Mouse (Mus musculus): ENCODE measurements around the gene Pth2. TPM values are rescaled to one million over a fixed set of nuclear protein-coding genes. Genes with fewer than 3 reads are reported as not detected.
A peak's percentile ranks its signal among the peaks of the same experiment; 100 is the strongest.

Pth2 gene
- not detected in 2 replicates for polyA plus RNA-seq (2016; fragmentation: Nextera tagmentation; extraction: Ambion mirVana)

DNA sequence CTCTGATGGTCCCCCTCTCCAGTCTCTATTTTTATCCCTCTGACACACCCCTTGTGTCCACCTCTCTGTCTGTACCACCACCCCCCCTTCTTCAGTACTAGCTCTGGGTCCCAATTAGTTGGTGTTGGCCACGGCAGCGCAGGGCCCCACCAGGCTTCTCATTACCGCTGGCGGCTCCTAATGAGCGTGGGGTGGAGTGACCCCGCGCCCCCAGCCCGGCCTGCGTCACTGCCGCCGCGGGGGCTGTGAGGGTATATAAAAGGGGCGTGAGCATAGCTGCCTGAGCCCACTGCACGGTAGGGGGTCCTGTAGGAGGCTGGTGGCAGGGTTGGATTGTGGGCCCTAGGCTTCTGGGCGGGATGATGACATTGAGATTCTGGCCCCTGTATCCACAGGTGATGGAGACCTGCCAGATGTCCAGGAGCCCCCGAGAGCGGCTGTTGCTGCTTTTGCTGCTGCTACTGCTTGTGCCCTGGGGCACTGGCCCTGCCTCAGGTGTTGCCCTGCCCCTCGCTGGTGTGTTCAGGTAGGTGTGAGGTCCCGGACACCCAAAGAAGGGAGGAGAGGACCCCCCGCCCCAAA lies at the start of gene Pth2:
Pth2 (plus strand) TSS at position 100 of the 582 bp plus-strand sequence.
- no peak within 1 kb of the TSS for H3K27ac ChIP-seq
- 16% methylated on average over 20 of the region's 20 CpGs for WGBS
- no peak for DNase-seq (ENCODE audit: low spot score)
- no peaks in the 10 kb centered on the region for H3K36me3 ChIP-seq
- no peaks in the 10 kb centered on the region for H3K9me3 ChIP-seq (replicated peaks)
- peaks cover 45% of the 10 kb centered on the region for H3K4me1 ChIP-seq
- peaks cover 100% of the 10 kb centered on the region for H3K27me3 ChIP-seq (ENCODE audit: low read depth, poor library complexity, severe bottlenecking)
- peak within 1 kb of the TSS; percentile 30 for H3K4me3 ChIP-seq

DNA sequence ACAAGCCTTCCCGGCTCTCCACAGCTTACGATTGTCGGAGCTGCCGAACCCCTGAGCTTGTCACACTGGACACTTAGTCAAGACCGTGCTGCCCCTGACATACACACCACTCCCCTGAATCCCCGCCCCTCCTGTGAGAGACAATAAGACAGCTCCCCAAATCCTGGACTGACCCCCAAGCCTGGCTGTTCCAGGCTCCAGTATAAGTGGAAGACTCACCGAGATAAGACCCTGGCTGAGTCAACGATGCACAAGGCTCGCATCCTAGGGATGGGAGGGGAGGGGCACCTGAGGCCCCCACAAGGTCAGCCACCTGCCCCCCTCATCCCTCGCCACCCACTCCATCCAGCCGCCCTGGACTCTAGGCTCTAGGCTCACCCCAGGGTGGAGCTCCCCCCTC lies 48.9 kb upstream of the Pth2 start:
- H3K27me3 ChIP-seq (ENCODE audit: low read depth, poor library complexity, severe bottlenecking): peaks cover 25% of the 10 kb centered on the region
- H3K9me3 ChIP-seq (replicated peaks): no peaks in the 10 kb centered on the region
- no peak for DNase-seq (ENCODE audit: low spot score)
- no peak overlapping the region for H3K4me3 ChIP-seq
- peaks cover 28% of the 10 kb centered on the region for H3K4me1 ChIP-seq
- peaks cover 11% of the 10 kb centered on the region for H3K36me3 ChIP-seq
- WGBS: 88% methylated on average over 11 of the region's 11 CpGs
- no peak overlapping the region for H3K27ac ChIP-seq

GRCm38 (mm10) chr7:45133446-45134159 lies 47.2 kb upstream of the Pth2 start:
- WGBS: 76% methylated on average over 8 of the region's 8 CpGs

DNA sequence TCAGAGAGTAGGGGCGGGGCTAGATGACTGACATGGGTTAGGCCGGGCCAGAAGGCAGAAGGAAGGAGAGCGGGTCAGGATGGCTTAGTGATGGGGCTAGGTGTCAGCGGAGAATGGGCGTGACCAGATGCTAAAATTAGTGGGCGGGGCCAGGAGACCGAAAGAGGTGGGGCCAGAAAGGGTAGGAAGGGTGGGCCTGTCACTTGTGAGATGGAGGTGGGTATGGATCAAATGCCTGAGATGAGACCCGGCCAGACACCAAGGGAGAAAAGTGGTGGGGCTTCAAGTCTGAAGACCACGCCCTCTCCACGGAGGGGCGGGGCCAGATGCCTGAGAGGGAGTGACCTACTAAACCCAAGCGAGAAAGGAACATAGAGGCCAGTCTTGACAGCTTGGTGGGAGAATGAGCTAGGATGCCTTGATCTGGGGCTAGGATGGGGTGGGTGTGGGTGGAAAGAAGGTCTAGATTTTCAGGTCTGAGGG lies 46.2 kb upstream of the Pth2 start:
- no peak overlapping the region for H3K27ac ChIP-seq
- peaks cover 18% of the 10 kb centered on the region for H3K4me1 ChIP-seq
- DNase-seq (ENCODE audit: low spot score): no peak
- H3K27me3 ChIP-seq (ENCODE audit: low read depth, poor library complexity, severe bottlenecking): peaks cover 36% of the 10 kb centered on the region
- no peaks in the 10 kb centered on the region for H3K9me3 ChIP-seq (replicated peaks)
- 0 out of 2 replicates have a peak, but pooled peaks cover under 1% of the 10 kb centered on the region for H3K36me3 ChIP-seq
- H3K4me3 ChIP-seq: peak overlapping the region; percentile 2; the same call in 1 of the 2 replicates
- WGBS: 5% methylated on average over 12 of the region's 12 CpGs

More at GRCm38 (mm10) chr7:45133446-45134159, 47.2 kb upstream of the Pth2 start:
- H3K27me3 ChIP-seq (ENCODE audit: low read depth, poor library complexity, severe bottlenecking): peaks cover 36% of the 10 kb centered on the region
- H3K9me3 ChIP-seq (replicated peaks): no peaks in the 10 kb centered on the region
- H3K4me3 ChIP-seq: no peak overlapping the region
- no peak for DNase-seq (ENCODE audit: low spot score)
- H3K36me3 ChIP-seq: no peaks in the 10 kb centered on the region
- peaks cover 22% of the 10 kb centered on the region for H3K4me1 ChIP-seq
- no peak overlapping the region for H3K27ac ChIP-seq

DNA sequence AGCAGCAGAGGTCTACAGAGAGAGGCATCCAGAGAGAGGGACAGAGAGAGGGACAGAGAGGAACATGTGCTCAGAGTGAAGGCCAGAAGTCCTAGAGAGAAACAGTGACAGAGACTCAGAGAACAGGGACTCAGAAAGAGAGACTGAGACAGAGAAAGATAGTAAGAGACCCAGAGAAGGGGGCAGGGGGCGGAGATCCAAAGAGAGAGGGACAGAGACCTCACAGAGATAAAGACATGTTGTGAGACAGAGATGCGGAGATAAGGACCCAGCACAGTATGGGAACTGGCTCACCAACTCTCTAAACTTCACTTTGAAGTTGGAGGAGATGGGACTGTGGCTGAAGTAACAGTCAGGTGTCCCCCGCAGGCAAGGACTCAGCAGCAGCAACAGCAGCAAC lies 45.4 kb upstream of the Pth2 start:
- H3K4me3 ChIP-seq: peak overlapping the region; percentile 57
- H3K4me1 ChIP-seq: peaks cover 13% of the 10 kb centered on the region
- peaks cover 36% of the 10 kb centered on the region for H3K27me3 ChIP-seq (ENCODE audit: low read depth, poor library complexity, severe bottlenecking)
- no peaks in the 10 kb centered on the region for H3K9me3 ChIP-seq (replicated peaks)
- 72% methylated on average over 3 of the region's 3 CpGs for WGBS
- no peak for DNase-seq (ENCODE audit: low spot score)
- 0 out of 2 replicates have a peak overlapping the region, but pooled peaks have one; percentile 11 for H3K27ac ChIP-seq
- H3K36me3 ChIP-seq: 0 out of 2 replicates have a peak, but pooled peaks cover 4% of the 10 kb centered on the region

DNA sequence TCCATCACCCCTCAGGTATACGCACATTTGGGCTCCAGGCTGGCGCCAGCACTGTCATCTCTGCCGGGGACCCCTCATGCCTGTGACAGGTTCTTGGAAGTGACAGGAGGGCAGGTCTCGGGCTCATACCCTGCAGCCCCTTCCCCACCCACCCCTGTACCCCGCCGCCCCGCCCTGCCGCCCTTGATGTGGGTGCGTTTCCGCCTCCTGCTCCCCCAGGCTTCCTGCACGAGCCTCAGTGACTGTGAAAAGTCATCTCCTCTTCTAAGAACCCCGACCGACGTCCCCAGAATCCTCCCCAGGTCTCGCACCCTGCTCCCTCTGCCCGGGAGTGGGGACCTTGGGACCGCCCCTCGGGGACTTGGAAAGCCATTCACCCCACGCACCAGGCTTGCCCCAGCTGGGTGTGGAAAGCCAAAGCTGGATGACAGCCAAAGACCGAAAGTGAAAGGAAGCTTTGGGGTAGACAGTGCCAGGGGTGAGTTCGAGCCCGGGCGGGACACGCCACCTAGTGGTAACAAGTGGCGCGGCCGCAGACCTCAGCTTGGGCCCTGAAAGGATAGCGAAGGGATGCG lies 44.7 kb upstream of the Pth2 start, which contains the start of the genes Gm45713 and Flt3l:
Gm45713 (minus strand) TSS at position 239 of the 575 bp plus-strand sequence.
Flt3l (minus strand) TSS at position 440 of the 575 bp plus-strand sequence.
- 2% methylated on average over 29 of the region's 29 CpGs for WGBS
- peaks cover 36% of the 10 kb centered on the region for H3K27me3 ChIP-seq (ENCODE audit: low read depth, poor library complexity, severe bottlenecking)
- H3K36me3 ChIP-seq: 0 out of 2 replicates have a peak, but pooled peaks cover 4% of the 10 kb centered on the region
- peak within 1 kb of the TSS; percentile 56 for H3K27ac ChIP-seq
- H3K9me3 ChIP-seq (replicated peaks): no peaks in the 10 kb centered on the region
- H3K4me1 ChIP-seq: peaks cover 13% of the 10 kb centered on the region
- peak; percentile 88 for DNase-seq (ENCODE audit: low spot score)
- H3K4me3 ChIP-seq: peak within 1 kb of the TSS; percentile 57

DNA sequence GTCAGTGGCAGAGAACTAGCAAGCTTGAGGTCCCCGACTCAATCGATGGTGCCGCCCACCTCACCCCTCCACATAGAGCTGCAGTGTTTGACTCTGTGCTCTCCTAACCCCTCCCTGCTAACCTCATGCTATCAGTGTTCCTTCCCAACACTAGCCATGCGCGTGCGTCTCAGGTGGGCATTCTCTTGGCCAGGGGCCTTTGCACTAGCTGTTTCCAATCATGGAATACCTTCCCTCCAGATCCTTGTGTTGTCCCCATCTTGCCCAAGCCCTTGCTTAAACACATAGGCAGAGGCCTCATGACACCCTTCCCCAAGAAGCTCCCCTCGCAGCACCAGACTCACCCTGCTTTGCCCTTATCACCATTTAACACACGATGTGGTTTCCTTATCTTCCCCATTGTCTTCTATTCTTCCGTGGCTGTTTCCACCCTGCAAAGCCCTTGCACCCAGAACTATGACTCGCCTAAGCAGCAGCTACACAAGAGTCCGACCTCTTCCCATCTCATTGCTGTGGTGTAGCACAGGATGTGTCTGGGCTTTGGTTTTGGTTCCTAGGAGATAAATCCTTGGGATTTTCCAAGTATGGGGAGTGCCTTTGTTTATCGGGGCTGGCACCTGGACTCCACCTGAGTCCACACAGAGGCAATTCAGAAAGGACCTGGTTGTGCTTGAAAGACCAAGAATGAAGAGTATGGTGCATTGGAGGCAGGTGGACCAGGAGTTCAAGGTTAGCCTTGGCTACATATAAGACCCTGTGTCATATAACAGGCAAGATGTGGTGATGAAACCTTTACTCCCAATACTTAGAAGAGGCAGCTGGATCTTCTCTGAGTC lies 43.4 kb upstream of the Pth2 start:
- H3K27me3 ChIP-seq (ENCODE audit: low read depth, poor library complexity, severe bottlenecking): peaks cover 36% of the 10 kb centered on the region
- peaks cover 13% of the 10 kb centered on the region for H3K4me1 ChIP-seq
- H3K36me3 ChIP-seq: peaks cover 15% of the 10 kb centered on the region
- H3K27ac ChIP-seq: no peak overlapping the region
- 82% methylated on average over 12 of the region's 12 CpGs for WGBS
- H3K9me3 ChIP-seq (replicated peaks): no peaks in the 10 kb centered on the region
- DNase-seq (ENCODE audit: low spot score): no peak
- no peak overlapping the region for H3K4me3 ChIP-seq

DNA sequence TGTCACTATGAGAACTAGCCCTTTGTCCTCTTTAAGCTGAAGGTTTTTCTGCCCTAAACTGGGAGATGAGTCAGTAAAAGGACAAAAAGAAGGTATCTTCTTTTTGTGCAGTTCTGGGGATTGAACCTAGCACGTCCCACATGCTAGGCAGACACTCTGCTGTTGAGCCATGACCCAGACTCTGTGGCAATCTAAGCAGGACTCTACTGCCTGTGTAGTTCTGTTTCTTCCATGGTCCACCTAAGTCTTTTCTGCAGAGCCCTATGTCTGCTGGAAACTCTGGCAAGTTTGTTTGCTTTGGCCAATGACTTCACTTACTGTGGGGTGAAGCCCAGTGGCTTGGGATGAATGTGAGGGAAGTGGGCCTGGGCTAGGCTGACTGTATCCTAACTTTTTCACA lies 42.4 kb upstream of the Pth2 start:
- peaks cover 13% of the 10 kb centered on the region for H3K4me1 ChIP-seq
- no peak overlapping the region for H3K4me3 ChIP-seq
- no peaks in the 10 kb centered on the region for H3K9me3 ChIP-seq (replicated peaks)
- H3K36me3 ChIP-seq: peaks cover 24% of the 10 kb centered on the region
- H3K27me3 ChIP-seq (ENCODE audit: low read depth, poor library complexity, severe bottlenecking): peaks cover 36% of the 10 kb centered on the region
- DNase-seq (ENCODE audit: low spot score): no peak
- 80% methylated on average over 1 of the region's 1 CpGs for WGBS
- no peak overlapping the region for H3K27ac ChIP-seq

DNA sequence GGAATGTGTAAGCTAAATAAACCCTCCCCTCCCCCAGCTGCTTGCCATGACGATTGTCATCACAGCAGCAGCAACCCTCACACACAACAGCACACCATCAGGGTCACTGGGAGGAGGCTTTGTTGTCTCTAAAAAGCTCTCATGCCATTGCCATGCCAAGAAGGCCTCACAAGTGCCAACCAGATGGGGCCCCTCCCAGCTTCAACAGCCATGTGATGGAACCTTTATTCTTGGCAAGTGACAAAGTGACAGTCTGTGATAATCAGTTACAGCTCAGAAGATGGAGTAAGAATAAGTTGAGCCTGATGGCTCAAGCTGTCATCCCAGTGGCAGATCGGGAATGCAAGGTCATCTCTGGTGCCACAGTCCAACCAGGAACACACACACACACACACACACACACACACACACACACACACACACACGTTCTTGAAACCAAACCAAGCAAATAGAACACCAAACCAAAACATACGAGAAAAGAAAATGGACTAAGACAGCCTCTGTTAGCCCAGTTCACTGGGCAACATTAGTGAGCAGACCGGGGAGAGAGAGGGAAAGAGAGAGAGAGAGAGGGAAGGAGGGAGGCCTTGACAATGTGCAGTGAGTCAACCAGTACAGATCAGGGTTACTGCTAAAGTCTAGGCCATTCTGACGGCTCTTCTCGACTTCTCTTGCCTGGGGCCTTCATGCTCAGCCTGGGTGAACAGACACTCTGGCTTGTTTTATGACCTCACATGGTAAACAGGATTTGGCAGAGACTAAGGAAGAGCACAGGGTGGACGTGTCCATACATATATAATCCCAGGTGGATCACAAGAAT lies 40.7 kb upstream of the Pth2 start:
- WGBS: 83% methylated on average over 8 of the region's 8 CpGs
- peaks cover 41% of the 10 kb centered on the region for H3K36me3 ChIP-seq
- H3K4me1 ChIP-seq: peaks cover 13% of the 10 kb centered on the region
- no peak for DNase-seq (ENCODE audit: low spot score)
- H3K4me3 ChIP-seq: no peak overlapping the region
- H3K27ac ChIP-seq: no peak overlapping the region
- H3K27me3 ChIP-seq (ENCODE audit: low read depth, poor library complexity, severe bottlenecking): peaks cover 23% of the 10 kb centered on the region
- H3K9me3 ChIP-seq (replicated peaks): no peaks in the 10 kb centered on the region

GRCm38 (mm10) chr7:45141319-45141718 lies 39.5 kb upstream of the Pth2 start:
- Histone ChIP-seq H3K9me3 (replicated peaks) (no peaks in the 10 kb centered on the region), H3K36me3 (peaks cover 53% of the 10 kb centered on the region), H3K4me3 (no peak overlapping the region), H3K27me3 (ENCODE audit: low read depth, poor library complexity, severe bottlenecking) (0 out of 2 replicates have a peak, but pooled peaks cover 11% of the 10 kb centered on the region), H3K27ac (no peak overlapping the region), H3K4me1 (peaks cover 3% of the 10 kb centered on the region; the same call in 1 of the 2 replicates)
- no peak for DNase-seq (ENCODE audit: low spot score)
- WGBS: 95% methylated on average over 3 of the region's 3 CpGs

- Histone ChIP-seq H3K27ac (no peak overlapping the region), H3K36me3 (peaks cover 59% of the 10 kb centered on the region), H3K4me1 (no peaks in the 10 kb centered on the region), H3K4me3 (no peak overlapping the region), H3K27me3 (ENCODE audit: low read depth, poor library complexity, severe bottlenecking) (0 out of 2 replicates have a peak, but pooled peaks cover 11% of the 10 kb centered on the region), H3K9me3 (replicated peaks) (no peaks in the 10 kb centered on the region)
- 95% methylated on average over 5 of the region's 5 CpGs for WGBS
- DNase-seq (ENCODE audit: low spot score): no peak
Measured at GRCm38 (mm10) chr7:45141914-45142313, 38.9 kb upstream of the Pth2 start.
